Mouse (Mus musculus): ENCODE results near the gene Prkce.

- TF ChIP-seq CTCF (IDR thresholded peaks at IDR 0.05; ENCODE audit: low read depth) (no peak), EP300 (IDR thresholded peaks at IDR 0.05; ENCODE audit: low read depth) (no peak)
Observed at GRCm38 (mm10) chr17:86447101-86447598, 279.6 kb downstream of the Prkce start.
